Mouse (Mus musculus) ES-Bruce4 (cell line): ENCODE data around the gene Ap3s2. TPM values are rescaled to one million over a fixed set of nuclear protein-coding genes. Genes with fewer than 3 reads are reported as not detected.
A peak's percentile ranks its signal among the peaks of the same experiment; 100 is the strongest.

Source experiments
- H3K27ac ChIP-seq: 2 replicates; pipeline ENCODE4 v1.5.1; 2012; ENCODE audit warnings: low read length, inconsistent platforms; ENCODE audit not compliant: insufficient read depth
- H3K27me3 ChIP-seq: 2 replicates; pipeline ENCODE4 v1.6.1; 2012; ENCODE audit warnings: mild to moderate bottlenecking, low read length, inconsistent platforms; ENCODE audit not compliant: control insufficient read depth, poor library complexity, insufficient read depth, severe bottlenecking
- H3K36me3 ChIP-seq: 2 replicates; pipeline ENCODE4 v1.6.1; 2012; ENCODE audit warnings: inconsistent platforms, mild to moderate bottlenecking, low read length, moderate library complexity; ENCODE audit not compliant: control insufficient read depth, poor library complexity, insufficient read depth, severe bottlenecking
- H3K4me1 ChIP-seq: one replicate; pipeline ENCODE4 v1.8.1; 2011; ENCODE audit warnings: low read length; ENCODE audit not compliant: control insufficient read depth, insufficient read depth
- H3K4me3 ChIP-seq: 2 replicates; pipeline ENCODE4 v1.5.1; 2011; ENCODE audit warnings: low read depth, mild to moderate bottlenecking, low read length
- H3K9ac ChIP-seq: 2 replicates; pipeline ENCODE4 v1.6.1; 2012; ENCODE audit warnings: low read depth, mild to moderate bottlenecking, inconsistent platforms; ENCODE audit not compliant: poor library complexity, severe bottlenecking
- H3K9me3 ChIP-seq: replicated peaks from 2 replicates; pipeline ENCODE4 v1.6.1; 2012; ENCODE audit warnings: mild to moderate bottlenecking, low read length, inconsistent platforms; ENCODE audit not compliant: control insufficient read depth, poor library complexity, insufficient read depth, severe bottlenecking
- CTCF ChIP-seq: IDR thresholded peaks from one replicate; pipeline ENCODE4 v1.8.1; 2011; ENCODE audit warnings: low read depth, low read length
- EP300 ChIP-seq: IDR thresholded peaks from 2 replicates; pipeline ENCODE4 v1.6.1; 2011; ENCODE audit warnings: low read depth, low read length; ENCODE audit not compliant: insufficient read depth
- POLR2A ChIP-seq: IDR thresholded peaks from one replicate; pipeline ENCODE4 v1.8.1; 2011; ENCODE audit warnings: low read length; ENCODE audit not compliant: insufficient read depth
- polyA plus RNA-seq: library from polyadenylated mRNA; stranded (reverse); fragments of >200 nt; gene quantifications from 2 replicates; pipeline ENCODE4 v1.2.4, GENCODE M21; 2011; ENCODE audit warnings: low read depth; ENCODE audit not compliant: missing spikeins, insufficient read depth, insufficient read length

The Ap3s2 gene
- polyA plus RNA-seq, 1 experiment, result 61.0 TPM

DNA sequence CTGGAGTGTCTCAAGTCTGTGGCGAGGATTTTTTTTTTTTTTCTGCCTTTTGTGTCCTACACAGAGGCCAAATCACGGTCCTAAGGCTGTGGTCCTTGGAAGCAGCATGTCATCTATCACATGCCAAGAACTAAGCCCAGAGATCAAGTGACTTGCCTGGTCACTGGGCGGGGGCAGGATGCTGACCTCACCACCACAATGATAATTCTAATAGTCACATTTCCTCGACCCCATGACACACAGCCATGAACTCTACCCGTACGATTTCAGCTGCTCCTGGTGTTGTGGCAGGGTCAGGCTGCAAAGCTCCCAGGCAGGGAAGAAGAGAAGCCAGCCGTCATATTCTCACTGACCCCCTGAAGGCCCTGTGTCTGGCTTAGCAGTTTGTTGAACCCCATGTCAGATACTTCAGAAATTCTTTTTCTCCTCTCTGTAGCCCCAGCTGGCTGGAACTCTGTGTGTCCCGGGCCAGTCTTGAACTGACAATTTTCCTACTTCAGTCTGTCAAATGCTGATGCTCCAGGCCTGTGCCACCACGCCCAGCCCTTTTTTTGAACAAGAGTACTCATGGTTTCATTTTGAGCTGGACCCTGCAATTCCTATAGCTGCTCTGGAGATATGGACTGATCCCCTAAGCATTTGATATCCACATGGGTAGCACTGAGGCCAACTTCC, 61.4 kb downstream of the Ap3s2 start:
- no peak overlapping the region for H3K27ac ChIP-seq
- TF ChIP-seq EP300 (no peak), POLR2A (no peak), CTCF (no peak)
- peaks cover 10% of the 10 kb centered on the region for H3K4me1 ChIP-seq
- H3K36me3 ChIP-seq, result no peaks in the 10 kb centered on the region
- H3K4me3 ChIP-seq, result no peak overlapping the region
- H3K9me3 ChIP-seq, result no peaks in the 10 kb centered on the region
- H3K9ac ChIP-seq, result no peak overlapping the region
- no peaks in the 10 kb centered on the region for H3K27me3 ChIP-seq

DNA sequence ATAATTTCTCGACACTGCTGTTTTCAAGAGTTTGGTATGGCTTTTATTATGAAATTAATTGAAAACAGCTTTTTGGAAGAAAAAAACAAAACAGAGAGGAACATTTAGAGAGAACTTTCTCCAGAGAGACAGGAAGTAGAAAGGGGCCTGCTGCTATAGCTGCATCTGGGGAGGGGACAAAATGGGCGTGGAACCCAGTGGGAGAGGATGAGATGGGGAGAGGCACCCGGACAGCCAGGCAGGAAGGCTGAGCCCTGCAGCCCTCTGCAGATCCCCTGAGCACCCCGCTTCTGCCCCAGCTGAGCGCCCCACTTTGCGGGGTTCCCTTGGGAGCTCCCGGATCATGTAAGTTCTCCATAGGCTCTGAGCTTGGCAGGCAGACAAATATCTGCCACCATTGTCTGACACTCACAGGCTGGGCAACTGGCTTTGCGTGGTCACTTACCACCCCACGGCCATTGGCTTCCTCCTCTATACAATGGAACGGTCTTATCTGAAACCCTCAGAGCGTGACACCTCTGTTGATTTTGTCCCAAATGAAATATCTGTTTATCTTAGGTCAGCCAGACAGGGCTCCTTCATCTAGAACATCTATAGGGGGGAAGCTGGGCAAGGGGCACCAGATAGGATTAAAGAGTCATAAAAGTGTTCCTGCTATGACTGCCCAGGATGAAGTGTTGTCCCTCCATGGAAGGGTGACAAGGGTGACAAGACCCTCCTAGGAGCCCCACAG, 62.1 kb downstream of the Ap3s2 start:
- Histone ChIP-seq H3K27ac (no peak overlapping the region), H3K9me3 (no peaks in the 10 kb centered on the region), H3K9ac (no peak overlapping the region), H3K36me3 (no peaks in the 10 kb centered on the region), H3K4me3 (no peak overlapping the region), H3K4me1 (peaks cover 10% of the 10 kb centered on the region), H3K27me3 (no peaks in the 10 kb centered on the region)
- TF ChIP-seq CTCF (no peak), POLR2A (no peak), EP300 (no peak)

DNA sequence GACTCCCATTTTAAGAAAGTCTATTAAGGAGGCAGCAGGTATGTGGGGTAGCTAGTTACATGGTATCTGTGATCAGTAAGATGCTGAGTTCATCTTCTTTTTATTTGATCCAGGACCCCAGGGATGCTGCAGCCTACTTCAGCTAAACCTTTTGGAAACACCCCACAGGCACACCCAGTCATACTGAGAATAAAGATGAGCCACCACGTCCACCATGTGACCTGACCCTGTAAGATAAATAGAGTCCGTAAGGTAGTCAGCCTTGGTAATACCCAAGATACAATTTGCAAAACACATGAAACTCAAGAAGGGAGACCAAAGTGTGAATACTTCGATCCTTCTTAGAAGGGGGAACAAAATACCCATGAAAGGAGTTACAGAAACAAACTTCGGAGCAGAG, 64.1 kb downstream of the Ap3s2 start:
- H3K4me3 ChIP-seq, result no peak overlapping the region
- no peak overlapping the region for H3K27ac ChIP-seq
- peaks cover 3% of the 10 kb centered on the region for H3K4me1 ChIP-seq
- no peak overlapping the region for H3K9ac ChIP-seq
- no peaks in the 10 kb centered on the region for H3K9me3 ChIP-seq
- no peaks in the 10 kb centered on the region for H3K27me3 ChIP-seq
- TF ChIP-seq POLR2A, result no peak
- TF ChIP-seq EP300, result no peak
- no peak for TF ChIP-seq CTCF
- no peaks in the 10 kb centered on the region for H3K36me3 ChIP-seq

DNA sequence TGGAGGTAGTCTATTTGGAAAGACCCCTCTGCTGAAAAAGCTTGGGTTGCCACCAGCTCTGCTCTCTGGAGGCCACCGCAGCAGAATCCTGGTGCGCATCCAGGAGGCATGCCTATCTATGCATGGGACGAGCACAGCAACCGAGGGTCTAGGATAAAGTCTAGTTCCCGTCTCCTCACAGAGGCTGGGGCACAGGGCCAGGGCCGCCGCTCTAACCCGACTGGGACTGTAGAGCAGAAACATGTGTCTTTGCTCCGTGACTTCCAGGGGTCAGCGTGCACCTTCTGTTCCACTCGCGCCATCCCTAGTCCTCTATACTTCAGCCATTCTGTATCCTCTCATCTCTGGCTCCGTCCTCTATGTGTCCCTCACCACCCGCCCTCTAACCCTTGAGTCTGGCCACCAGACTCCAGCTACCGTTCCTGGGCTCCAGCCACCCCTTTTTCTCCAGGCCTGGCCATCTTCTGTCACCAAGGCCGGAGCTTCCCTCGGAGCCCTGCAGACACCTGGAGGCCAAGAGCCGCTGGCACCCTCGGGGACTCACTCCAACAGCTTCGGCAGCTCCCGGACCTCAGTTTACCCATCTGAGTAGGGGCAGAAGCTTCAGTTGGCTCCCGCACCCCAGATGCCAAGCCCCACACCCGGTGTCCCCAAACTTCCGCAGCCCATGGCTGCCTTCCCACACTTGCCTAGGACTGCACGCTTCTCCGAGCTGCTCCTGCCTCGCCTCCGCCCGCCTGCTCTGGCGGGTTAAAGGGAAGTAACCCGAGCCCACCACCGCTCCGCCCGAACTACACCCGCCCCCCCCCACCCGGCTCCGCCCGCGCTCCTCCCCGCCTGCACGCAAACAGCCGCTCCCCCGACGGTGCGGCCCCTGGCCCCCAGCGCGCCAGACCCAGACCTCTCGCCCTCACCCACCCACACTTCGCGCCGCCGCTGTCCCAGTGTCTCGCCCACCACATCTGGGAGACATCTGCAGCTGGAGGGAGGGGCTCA, 72.7 kb downstream of the Ap3s2 start:
- H3K36me3 ChIP-seq, result no peaks in the 10 kb centered on the region
- H3K9ac ChIP-seq, result peak overlapping the region; percentile 46
- no peaks in the 10 kb centered on the region for H3K27me3 ChIP-seq
- TF ChIP-seq CTCF (no peak), EP300 (0 out of 2 replicates have a peak, but pooled peaks have one; percentile 25), POLR2A (peak; percentile 60)
- no peaks in the 10 kb centered on the region for H3K4me1 ChIP-seq
- H3K9me3 ChIP-seq, result no peaks in the 10 kb centered on the region
- peak overlapping the region; percentile 65 for H3K4me3 ChIP-seq
- H3K27ac ChIP-seq, result no peak overlapping the region

DNA sequence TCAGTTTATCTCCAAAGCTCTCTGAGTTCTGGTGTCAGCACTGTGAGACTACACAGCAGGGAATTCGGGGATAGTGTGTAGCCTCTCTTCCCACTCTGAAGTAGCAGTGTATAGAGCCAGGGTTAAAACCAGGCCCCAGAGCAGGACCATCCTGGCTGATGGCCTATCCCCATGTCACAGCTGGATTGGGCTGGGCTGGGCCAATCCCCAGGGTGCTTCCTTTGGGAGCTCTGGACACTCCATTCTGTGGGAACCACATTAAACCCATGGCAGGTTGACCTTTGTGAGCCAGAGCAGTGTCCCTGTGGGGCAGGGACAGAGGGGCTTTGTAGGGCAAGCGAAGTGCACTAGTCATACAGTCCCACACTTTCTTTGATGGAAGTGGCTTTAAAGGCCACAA, 74.1 kb downstream of the Ap3s2 start:
- Histone ChIP-seq H3K4me1 (no peaks in the 10 kb centered on the region), H3K27me3 (no peaks in the 10 kb centered on the region), H3K9me3 (no peaks in the 10 kb centered on the region), H3K36me3 (no peaks in the 10 kb centered on the region), H3K9ac (no peak overlapping the region), H3K27ac (no peak overlapping the region), H3K4me3 (no peak overlapping the region)
- TF ChIP-seq CTCF (no peak), POLR2A (no peak), EP300 (no peak)
